ENCODE assay signal across 9 mouse cellular contexts in genomic region chr7:132766235-132766871, GRCm38 (mm10). TPM values are rescaled to one million over a fixed set of nuclear protein-coding genes. Genes with fewer than 3 reads are reported as not detected.
DNase-seq lines count a peak whose midpoint lies in the region; ATAC-seq and TF ChIP-seq lines count a peak whose summit lies in the region.
"Had no signal": no experiment of that assay in that cellular context is flagged by ENCODE, and none has a peak within 500 bp of the region (broad histone marks: within the 10 kb centered on the region; RNA-seq: fewer than 3 reads in every experiment).

No protein-coding gene starts in this region.

- no peak for TF ChIP-seq POLR2A in kidney, adult 2 months (IDR thresholded peaks at IDR 0.05; ENCODE audit: low read depth, low read length)

- H3K27ac ChIP-seq in kidney, adult 2 months (ENCODE audit: insufficient read depth, low read depth, low read length): peak overlapping the region; percentile 69
- peak overlapping the region; percentile 36; the same call in 1 of the 2 replicates for H3K27ac ChIP-seq in embryonic facial prominence, embryonic 10.5 days (replicated peaks)
- peak overlapping the region; percentile 49 for H3K27ac ChIP-seq in hindbrain, embryonic 15.5 days (replicated peaks)
- H3K27ac ChIP-seq: macrophage had no signal

- WGBS in kidney, adult 2 months: 72% methylated on average over 11 of the region's 11 CpGs
- WGBS in embryonic facial prominence, embryonic 10.5 days: 89% methylated on average over 11 of the region's 11 CpGs
- WGBS in hindbrain, embryonic 15.5 days: 90% methylated on average over 11 of the region's 11 CpGs

- H3K36me3 ChIP-seq in kidney, adult 2 months (ENCODE audit: control insufficient read depth, insufficient read depth, low read length): no peaks in the 10 kb centered on the region
- peaks cover 69% of the 10 kb centered on the region for H3K36me3 ChIP-seq in embryonic facial prominence, embryonic 10.5 days (replicated peaks)
- no peaks in the 10 kb centered on the region for H3K36me3 ChIP-seq in hindbrain, embryonic 15.5 days

- H3K4me2 ChIP-seq in hindbrain, embryonic 15.5 days: no peak overlapping the region

- no peak for TF ChIP-seq CTCF in kidney, adult 2 months (conservative IDR thresholded peaks at IDR 0.05; ENCODE audit: insufficient read depth, insufficient read length, low read depth, low read length)

- H3K4me3 ChIP-seq in kidney, adult 2 months (ENCODE audit: insufficient read depth, low read depth, low read length): no peak overlapping the region
- H3K4me3 ChIP-seq in embryonic facial prominence, embryonic 10.5 days: no peak overlapping the region
- no peak overlapping the region for H3K4me3 ChIP-seq in hindbrain, embryonic 15.5 days

- no peaks in the 10 kb centered on the region for H3K27me3 ChIP-seq in kidney, adult 2 months (replicated peaks; ENCODE audit: control insufficient read depth, insufficient read depth, low read length)
- no peaks in the 10 kb centered on the region for H3K27me3 ChIP-seq in embryonic facial prominence, embryonic 10.5 days (replicated peaks; ENCODE audit: low read depth, poor library complexity, severe bottlenecking)
- H3K27me3 ChIP-seq in hindbrain, embryonic 15.5 days: no peaks in the 10 kb centered on the region

- ATAC-seq in hindbrain, embryonic 15.5 days (ENCODE audit: low FRiP score, low read depth): no peak
- ATAC-seq in granulocyte monocyte progenitor cell, adult 5-6 weeks (replicated peaks; ENCODE audit: poor library complexity, severe bottlenecking): no peak

- no peaks in the 10 kb centered on the region for H3K9me3 ChIP-seq in embryonic facial prominence, embryonic 10.5 days
- H3K9me3 ChIP-seq in hindbrain, embryonic 15.5 days: no peaks in the 10 kb centered on the region

- no peak overlapping the region for H3K9ac ChIP-seq in hindbrain, embryonic 15.5 days

- no peak for DNase-seq in kidney, adult 2 months
- no peak for DNase-seq in kidney, adult 11 months
- DNase-seq in embryonic facial prominence, embryonic 10.5 days (ENCODE audit: low spot score): no peak
- DNase-seq in lung, postnatal 4 days: peak; percentile 39 to 56
- no peak for DNase-seq in yolk sac, embryonic 10.5 days (ENCODE audit: low spot score)
- no peak for DNase-seq in right cerebral cortex, postnatal 4 days

- H3K4me1 ChIP-seq in kidney, adult 2 months (ENCODE audit: control insufficient read depth, insufficient read depth, low read length): peaks cover 33% of the 10 kb centered on the region
- H3K4me1 ChIP-seq in embryonic facial prominence, embryonic 10.5 days: peaks cover 25% of the 10 kb centered on the region
- H3K4me1 ChIP-seq in hindbrain, embryonic 15.5 days (replicated peaks): peaks cover 29% of the 10 kb centered on the region

RNA-seq across cellular contexts. Expression of gene Fam53b, which starts 47.3 kb away (rescaled TPM):
- 29.3 and 31.1 TPM in 2 replicates for polyA plus RNA-seq in kidney, adult 2 months (2012; rRNA removed)
- 29.4 and 29.9 TPM in 2 replicates for polyA plus RNA-seq in embryonic facial prominence, embryonic 10.5 days (2016; fragmentation: Nextera tagmentation; extraction: Ambion mirVana)
- 16.1 and 17.9 TPM in 2 replicates for polyA plus RNA-seq in hindbrain, embryonic 15.5 days (2015; fragmentation: Nextera tagmentation; extraction: Ambion mirVana)
- 20.1 and 27.7 TPM in 2 replicates for total RNA-seq in granulocyte monocyte progenitor cell, adult 5-6 weeks (2014; fragmentation: Nextera tagmentation)
- 11.1 and 12.5 TPM in 2 replicates for total RNA-seq in granulocyte monocyte progenitor cell, adult 5-6 weeks (2017)

Comparison
In these comparisons a context has a peak if more than half of its experiments do, and no peak if none do; other contexts are left out.
1. DNase-seq: peak in lung, postnatal 4 days (2 of 2); none in kidney, adult 2 months (single experiment), kidney, adult 11 months (single experiment), embryonic facial prominence, embryonic 10.5 days (single experiment), yolk sac, embryonic 10.5 days (single experiment) and right cerebral cortex, postnatal 4 days (single experiment).
2. Peak in every context shown above with its lines, with median percentiles within 50 percentile points of each other: H3K27ac ChIP-seq.